Mouse (Mus musculus) kidney, postnatal 36 days (tissue): ENCODE data around the gene Zfp646.
"Not testable (repeated sequence)": the region's sequence is repeated elsewhere in the genome, so short reads cannot be mapped to it uniquely, and the experiment has no call there.

ENCODE experiments used
- DNase-seq, 2 experiments: peaks; one replicate each; pipeline ENCODE4 v3.0.0; 2021 to 2022; ENCODE audit warnings: mixed read lengths in 2 of 2

Zfp646 gene

DNA sequence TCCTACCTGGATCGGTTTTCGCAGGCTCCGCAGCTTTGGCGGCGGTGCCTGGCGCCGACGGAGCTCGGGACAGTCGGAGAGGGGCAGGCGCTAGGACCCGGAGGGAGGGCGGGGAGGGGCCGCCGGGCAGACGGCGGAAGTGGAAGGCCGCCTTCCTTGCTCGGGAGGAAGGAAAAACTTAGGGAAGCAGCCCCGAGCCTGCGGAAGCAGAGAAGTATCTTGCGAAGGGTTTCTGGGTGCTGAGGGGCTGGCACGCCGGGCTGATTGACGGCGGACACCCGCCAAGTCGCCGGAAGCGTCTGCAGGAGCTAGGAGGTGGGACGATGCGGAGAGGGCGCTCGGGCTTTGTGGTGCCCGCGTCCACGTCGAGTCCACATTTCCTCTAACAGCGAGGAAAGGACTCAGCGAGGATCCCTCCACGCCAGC is at the start of gene Zfp646:
Gene Zfp646, plus strand, starts transcription at position 181 of the 426 bp plus-strand sequence.
- DNase-seq = peak; percentile 74 to 84

DNA sequence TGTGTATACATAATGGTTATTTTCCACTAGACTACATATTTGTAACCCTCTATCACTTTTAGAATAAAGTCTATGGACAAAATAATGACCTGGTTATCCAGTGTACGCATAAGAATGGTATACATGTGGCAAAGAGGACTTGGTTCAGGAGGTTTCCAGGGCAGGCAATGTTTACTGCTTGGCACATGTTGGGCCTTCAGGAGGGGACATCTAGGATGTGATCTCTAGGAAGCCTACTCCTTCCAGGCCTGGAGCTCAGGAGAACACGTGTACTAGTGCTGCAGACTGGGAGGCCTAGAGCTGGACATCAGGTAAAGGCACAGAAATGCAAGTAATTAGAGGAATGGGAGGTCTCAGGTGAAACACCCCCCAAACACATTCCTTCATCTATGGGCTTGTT is 40.5 kb upstream of the Zfp646 start:
- DNase-seq = no peak

DNA sequence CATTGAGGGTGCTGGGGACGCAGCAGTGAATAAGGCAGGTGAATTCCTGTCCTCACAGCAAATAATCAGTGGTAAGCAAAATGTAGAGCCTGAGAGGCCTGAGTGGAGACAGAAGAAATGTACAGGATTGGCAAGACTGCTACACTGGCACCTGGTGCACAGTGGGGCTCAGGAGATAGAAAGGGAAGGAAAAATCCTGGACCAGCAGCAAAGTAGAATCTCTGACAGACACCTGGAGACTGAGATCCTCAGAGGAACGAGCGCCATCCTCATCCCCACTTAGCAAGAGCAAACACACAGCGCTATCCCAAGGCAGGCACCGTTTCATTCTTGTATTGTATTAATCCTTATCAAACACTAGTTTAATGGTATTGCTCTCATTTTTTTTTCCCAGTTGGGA is 38.5 kb upstream of the Zfp646 start:
- DNase-seq = no peak

DNA sequence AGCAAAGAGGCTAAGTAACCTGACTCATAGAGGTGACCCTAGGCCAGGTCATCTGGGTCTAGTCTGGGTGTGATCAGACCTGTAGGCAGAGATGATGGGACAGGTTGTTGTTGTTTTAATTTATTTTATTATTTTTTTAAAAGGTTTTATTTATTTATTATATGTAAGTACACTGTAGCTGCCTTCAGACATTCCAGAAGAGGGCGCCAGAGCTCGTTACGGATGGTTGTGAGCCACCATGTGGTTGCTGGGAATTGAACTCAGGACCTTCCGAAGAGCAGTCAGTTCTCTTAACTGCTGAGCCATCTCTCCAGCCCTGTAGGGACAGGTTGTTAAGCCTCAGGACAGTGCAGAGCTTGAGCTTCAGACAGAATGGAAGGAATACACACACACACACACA is 38.1 kb upstream of the Zfp646 start:
- not testable (repeated sequence) for DNase-seq

DNA sequence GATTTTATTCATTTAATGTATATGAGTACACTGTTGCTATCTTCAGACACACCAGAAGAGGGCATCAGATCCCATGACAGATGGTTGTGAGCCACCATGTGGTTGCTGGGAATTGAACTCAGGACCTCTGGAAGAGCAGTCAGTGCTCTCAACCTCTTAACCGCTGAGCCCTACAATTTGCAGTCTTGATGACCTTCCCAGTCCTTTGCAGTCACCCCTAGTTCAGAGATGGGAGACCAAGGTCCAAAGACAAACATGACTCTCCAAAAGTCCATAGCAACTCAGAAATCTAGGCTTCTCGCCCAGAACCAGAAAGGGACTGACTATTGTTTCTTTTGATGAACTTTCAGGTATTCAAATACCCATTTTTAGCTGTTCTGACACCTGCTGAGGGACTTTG is 36.0 kb upstream of the Zfp646 start:
- DNase-seq = not testable (repeated sequence)

DNA sequence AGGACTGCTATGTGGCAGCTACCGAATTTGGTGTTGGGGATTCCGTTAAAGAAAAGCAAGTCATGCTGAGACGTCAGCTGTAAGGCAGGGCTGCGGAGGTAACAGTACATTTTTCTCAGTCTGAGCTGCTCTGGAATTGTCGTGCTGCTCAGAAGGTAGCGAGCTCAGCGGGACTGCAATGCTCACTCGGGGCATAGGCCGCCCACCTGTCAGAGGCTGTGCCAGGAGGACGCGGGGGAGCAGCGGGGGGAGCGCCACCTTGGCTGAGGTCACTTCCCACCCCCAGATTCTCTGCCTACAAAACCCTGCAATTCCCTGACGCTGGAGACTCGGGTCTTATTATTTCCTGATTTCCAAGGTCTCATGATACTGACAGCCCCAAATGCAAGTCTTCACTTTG is 35.1 kb upstream of the Zfp646 start:
- peak; percentile 33 to 63 for DNase-seq

DNA sequence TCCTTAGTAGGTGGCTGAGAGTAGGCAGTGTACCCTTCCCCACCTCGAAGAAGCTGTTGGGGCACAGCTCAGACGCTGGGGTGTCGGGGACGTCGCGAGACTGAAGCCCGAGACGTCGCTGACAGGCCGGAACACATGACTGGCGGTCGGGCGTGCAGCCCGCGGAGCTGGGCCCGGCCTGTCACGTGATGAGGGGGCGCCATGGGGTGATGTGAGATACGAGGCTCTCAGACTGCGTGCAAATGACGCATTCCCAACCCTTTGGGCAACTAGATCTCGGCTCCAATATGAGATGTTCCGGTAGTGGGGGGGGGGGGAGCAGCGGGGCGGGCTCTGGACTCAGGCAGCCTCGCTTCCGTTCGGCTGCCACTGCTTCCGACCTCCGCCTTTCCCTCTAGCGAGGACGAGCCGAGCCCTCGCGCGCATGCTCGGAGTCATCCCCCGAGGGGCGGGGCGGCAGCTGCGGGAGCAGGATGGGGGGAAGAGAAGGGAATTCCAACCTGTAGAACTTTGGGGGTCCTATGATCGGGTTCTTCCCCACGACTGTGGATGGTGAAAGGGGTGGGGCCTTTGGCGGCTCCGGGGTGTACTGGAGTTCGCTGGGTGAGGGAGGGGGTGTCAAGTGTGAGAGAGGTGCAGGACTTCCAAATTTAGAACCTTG is 34.6 kb upstream of the Zfp646 start:
- DNase-seq = peak; percentile 95 to 96

DNA sequence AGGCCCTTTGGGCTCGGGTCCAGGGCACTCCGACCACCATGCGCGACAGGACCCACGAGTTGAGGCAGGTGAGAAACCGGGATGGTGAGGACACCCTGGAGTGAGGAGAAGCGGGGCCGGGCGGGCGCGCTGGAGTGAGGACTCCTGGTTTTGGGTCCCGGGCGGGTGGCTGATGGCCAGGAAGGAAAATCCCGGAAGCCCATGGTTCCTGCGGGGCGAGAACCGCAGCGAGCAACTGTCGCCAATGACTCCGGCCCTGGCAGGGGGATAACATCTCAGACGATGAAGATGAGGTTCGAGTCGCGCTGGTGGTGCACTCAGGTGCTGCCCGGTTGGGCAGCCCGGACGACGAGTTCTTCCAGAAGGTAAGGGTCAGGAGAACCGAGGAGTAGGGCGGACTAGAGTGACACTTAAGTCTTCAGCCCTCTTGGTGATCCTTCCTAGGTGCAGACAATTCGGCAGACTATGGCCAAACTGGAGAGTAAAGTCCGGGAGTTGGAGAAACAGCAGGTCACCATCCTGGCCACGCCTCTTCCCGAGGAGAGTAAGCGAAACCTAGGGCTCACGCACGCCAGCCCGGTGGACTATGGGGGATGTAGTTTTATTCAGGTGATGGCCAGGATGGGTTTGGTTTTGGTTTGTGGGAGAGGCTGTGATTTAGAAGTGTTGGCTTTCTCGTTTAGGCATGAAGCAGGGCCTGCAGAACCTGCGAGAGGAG is 33.9 kb upstream of the Zfp646 start:
- peak; percentile 90 to 92 for DNase-seq

DNA sequence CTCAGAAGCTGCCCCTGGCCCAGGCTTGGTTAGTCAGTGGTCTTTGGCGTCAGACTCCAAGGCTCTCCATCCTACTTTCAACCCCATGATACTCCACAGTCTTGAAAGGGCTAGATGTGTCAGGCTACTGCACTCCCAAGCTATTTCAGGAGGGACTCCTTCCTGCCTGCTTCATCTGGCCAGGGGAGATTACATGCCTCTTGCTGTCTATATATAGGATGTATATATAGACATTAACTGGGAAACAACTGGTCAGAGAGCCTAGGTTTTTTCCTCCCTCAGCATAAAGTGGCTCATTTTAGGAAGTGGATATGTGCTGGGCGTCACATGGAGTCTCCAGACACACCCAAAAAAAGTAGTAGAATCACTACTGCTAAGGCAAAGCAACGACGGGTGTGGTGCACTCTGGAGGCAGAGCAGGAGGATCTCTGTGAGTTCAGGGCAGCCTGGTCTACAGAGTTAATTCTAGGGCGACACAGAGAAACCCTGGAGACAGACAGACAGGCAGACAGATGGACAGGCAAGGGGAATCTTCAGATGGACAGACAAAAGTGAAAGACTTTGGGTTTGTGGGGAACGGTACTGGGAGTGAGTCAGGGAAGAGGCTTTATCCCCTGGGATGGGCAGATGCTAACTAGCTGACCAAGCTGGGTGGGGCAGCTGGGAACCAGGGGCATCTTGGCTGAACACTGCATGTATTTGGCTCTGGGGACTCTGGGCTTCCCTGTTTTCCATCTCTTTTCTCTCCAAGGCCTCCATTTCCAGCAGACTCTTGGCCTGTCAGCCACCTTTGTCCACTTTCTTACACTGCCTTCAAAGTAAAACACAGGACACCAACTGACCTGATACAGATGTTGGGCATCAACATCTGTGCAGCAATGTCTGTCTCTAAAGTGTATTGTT is 25.8 kb upstream of the Zfp646 start:
- no peak for DNase-seq

DNA sequence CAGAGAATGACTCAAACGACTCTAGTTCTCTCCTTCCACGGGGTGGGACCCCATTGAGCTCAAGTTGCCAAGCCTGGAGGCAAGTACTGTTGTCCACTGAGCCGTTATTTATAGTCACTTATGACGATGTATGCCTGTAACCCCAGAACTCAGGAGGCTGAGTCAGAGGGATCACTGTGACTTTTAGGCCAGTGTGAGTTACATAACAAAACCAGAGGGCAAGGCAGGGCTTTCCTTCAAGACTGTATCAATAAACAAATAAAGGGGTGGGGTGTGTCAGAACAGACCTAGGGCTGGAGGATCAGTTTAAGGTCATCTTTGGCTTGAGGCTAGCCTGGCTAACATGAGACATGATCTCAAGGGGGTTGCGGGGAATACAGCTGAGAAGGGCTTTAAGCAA is 25.1 kb upstream of the Zfp646 start:
- no peak for DNase-seq

DNA sequence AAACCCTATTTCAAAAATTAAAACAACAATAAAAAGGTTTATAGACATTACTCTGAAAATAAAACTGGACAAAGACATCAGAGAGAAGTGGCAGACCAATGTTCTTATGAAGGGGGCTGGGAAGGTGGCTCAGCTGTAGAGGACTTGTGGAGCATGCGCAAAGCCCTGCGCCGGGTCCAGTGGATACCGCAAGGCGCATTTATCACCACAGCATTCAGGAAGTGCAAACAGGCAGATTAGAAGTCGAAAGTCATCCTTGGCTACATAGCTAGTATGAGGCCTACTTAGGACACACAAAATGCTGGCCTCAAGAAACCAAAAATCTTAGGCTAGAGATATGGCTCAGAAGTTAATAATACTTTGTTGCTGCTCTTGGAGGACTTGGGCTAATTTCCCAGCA is 17.8 kb upstream of the Zfp646 start:
- DNase-seq = no peak

DNA sequence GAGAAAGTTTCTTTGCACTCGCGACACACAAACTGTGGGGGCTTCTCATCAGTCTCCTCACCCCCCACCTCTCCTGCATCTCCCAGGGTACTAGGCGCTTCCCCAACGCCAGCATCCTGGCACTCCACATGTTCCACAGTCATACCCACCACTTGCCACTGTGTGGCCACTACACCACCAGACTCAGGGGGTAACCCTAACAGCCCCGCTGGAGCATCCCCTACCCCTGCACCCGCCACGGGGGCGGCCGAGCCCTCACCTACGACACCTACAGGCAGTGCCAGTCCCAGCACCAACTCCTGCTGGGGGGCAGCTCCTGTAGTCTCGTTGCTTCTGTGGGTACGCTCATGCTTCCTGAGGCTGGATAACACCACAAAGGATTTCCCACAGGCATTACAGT is 9.6 kb upstream of the Zfp646 start:
- no peak for DNase-seq

DNA sequence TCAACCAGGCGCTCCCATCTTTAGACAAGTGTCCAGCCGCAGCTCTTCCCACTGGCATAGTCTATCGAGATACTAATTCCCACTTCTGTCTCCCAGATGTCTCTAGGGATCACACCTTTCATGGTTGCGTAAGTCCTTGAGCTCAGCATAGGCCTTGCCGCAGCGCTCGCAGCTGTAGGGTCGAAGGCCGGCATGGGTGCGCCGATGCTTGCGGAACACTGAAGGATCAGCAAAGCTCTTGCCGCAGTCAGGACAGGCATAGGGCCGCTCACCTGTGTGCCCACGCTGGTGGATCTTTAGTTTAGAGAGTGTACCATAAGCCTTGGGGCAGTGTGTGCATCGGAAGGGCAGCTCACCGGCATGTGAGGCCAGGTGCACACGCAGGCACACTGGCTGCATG is 8.4 kb upstream of the Zfp646 start:
- no peak for DNase-seq

DNA sequence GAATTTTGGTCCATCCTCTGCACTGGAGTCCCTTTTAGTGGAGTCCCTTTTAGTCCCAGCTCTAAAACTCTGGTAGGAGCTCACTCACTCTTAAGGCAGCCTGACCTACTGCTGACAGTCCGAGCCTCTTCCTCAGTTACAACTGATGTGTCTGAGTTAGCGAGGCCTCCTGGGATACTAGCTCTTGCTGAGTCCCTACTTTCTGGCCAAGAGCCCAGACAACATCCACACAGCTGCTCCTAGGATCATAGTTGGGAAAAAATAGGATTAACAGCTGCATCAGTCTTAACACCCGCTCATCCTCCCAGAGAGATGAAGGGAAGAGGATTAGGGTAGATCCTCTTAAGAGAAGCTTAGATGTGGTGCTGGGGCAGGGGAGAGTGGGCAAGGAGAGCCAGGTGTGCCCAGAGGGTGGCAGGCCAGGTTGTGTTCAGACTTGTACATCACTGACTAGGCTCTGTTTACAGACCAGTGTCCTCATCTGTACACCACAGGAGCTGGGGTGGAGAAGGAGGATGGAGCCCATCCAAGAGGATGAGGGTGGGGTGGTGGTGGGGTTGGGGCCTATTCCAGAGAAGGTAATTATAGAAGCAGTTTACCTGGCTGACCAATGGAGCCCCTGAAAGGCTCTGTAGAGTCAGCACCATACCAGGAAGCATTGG is 6.7 kb upstream of the Zfp646 start:
- DNase-seq = no peak

DNA sequence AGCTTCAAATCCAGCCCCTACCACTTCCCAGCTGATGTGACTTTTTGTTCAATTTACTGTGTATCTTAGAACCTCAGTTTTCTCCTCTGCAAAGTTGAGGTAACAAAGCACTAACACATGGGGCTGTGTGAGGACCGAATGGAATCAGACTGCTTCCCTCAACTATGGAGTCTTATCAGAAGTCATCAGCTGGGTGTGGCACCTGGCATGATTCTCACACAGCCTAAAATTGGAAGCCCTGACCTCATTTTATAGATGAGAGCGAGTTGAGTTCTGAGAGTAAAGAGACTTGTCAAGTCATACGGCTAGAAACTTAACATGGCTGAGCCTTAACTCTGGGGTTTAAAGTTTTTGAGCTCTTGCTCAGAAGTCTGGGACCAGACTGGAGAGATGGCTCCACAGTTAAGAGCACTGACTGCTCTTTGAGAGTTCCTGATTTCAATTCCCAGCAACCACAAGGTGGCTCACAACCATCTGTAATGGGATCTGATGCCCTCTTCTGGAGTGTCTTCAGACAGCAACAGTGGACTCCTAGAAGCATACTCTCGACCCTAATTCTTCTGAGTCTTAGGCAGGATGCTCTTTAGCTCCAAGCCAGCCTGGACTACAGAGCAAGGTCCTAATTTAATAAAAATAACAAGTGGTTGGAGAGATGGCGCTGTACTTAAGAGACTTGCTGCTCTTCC is 5.7 kb upstream of the Zfp646 start:
- no peak for DNase-seq

DNA sequence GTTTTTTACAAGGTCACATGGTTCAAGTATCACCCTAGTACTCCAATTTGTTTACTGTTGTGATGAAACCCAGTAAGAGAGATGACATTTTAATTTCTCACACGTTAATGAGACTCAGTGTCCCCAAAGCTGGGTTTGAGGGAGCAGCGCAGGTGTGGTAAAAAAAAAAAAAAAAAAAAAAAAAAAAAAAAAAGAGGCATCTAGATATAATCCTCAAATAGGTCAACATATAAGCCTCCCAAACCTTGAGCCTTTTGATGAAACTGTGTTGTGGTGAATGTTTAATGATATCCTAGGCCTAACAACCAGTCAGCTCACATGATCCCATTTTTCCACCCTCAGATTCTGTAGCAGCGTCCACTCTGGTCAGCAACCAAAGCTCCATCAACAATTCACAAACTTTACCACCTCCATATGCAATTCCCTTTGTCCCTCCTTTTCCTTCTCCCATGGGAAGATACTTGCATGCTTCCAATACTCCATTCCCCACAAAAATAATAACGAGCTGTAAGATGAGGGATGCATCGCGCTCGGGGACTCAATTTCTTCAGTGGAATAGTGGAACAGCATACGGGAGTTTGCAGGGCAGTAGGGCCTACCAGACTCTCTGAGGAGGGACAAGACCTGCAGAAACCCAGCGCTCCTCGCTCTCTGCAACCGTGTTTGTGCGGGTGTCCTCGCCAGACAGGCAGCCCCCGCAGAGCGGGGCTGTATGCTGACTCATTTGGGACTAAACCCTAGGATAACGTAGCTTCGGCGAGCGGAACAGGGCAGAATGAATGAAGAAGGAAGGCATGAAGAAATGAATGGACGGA is 1.0 kb upstream of the Zfp646 start:
- DNase-seq = no peak

DNA sequence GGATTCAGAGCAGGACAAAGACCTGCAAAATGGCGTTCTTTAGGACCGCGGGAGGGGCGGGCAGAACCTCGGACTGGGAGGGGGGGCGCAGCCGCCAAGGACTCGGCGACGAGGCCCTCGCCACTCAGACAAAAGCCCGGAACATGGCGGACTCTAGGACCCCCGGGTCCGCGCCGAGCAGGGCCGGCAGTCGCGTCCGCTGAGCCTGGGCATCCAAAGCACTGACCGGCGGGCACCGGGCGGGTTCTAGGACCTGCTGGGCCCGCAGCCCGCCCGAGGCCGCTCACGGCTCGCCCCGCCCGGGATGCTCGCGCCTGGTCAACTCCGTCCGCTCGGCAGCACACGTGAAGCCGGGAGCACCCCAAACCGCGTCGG is 407 bp upstream of the Zfp646 start:
- peak; percentile 91 to 95 for DNase-seq

DNA sequence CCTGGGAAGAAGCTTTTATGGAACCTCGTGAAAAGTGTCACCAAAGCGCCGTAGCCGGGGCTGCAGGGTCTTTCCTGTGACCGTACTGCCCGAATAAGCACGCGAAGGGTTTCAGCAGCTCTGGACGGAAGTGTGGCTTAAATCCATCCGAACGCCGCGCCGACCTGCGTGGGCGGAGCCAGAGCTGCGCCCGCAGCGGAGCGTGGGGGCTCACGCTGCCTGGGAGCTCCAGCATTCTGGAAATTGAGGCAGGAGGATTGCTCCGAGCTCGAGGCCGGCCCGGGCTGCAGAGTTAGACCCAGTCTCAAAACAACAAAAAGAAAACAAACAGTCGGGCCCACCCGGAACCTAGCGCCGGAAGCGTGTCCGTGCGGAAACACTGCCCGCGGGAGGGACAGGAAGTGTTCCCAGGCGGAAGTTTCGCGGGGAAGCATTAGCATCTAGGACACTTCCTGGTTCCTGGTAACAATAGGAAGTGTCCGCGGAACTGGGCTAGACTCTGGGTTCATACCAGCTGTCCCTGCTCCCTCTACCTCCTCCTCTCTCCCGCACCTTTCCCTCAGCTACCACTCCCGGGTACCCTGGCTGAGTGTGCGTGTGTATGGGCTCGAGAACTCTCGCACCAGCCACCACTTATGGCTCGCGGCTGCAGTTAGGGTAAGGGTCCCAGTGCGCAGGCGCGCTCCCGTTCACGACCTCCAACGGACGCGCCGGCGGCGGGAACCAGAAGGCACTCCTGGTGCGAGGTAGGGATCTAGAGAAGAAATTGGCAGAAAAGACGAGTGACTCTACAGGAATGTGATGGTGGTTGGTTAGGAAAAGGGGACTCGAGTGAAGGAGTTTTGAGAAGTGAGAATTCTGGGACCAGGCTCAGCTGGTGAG is 687 bp downstream of the Zfp646 start, which contains the start of gene Zfp668:
Gene Zfp668, minus strand, starts transcription at position 362 of the 882 bp plus-strand sequence.
- DNase-seq = peak; percentile 94

DNA sequence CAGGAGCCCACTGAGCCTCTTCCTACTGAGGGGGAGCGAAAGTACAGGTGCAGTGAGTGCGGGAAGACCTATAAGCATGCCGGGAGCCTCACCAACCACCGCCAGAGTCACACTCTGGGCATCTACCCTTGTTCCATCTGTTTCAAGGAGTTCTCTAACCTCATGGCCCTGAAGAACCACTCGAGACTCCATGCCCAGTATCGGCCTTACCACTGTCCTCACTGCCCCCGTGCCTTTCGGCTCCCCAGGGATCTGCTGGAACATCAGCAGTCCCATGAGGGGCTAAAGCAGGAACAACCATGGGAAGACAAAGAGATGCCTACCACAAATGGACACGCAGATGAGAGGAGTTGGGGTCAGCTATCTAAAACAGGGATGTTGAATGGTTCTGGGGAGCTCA is 3.3 kb downstream of the Zfp646 start:
- DNase-seq = no peak

DNA sequence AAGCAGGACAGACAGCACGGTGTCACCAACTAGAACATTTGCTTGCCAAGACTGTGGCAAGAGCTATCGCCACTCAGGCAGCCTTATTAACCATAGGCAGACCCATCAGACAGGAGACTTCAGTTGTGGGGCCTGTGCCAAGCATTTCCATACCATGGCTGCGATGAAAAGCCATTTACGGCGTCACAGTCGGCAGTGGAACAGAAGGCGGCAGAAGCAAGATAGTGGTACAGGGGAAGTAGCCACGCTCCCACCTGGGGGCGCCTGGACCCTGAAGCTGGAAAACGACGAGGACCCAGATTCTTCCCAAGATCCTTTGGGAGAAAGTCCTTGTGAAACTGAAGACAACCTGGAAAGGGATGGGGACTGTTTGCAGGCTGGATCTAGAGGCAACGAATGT is 4.4 kb downstream of the Zfp646 start:
- DNase-seq = no peak
